Mouse (Mus musculus): ENCODE measurements around the gene Olfr118.
"Not testable (repeated sequence)": the region's sequence is repeated elsewhere in the genome, so short reads cannot be mapped to it uniquely, and the experiment has no call there.

The Olfr118 gene

GRCm38 (mm10) chr17:37666688-37667087, at the start of gene Olfr118:
Gene Olfr118, plus strand, starts transcription at chr17:37666988.
- Histone ChIP-seq H3K27me3 (ENCODE audit: insufficient read depth, low read length) (no peaks in the 10 kb centered on the region), H3K4me3 (replicated peaks; ENCODE audit: low read length) (no peak within 1 kb of the TSS), H3K9me3 (ENCODE audit: low read length) (no peaks in the 10 kb centered on the region), H3K4me1 (replicated peaks; ENCODE audit: low read depth, low read length) (no peaks in the 10 kb centered on the region), H3K36me3 (ENCODE audit: insufficient read depth, low read length) (no peaks in the 10 kb centered on the region)
- TF ChIP-seq POU5F1 (IDR thresholded peaks at IDR 0.05; ENCODE audit: borderline replicate concordance, low read length), result no peak
- TF ChIP-seq CTCF (conservative IDR thresholded peaks at IDR 0.05; ENCODE audit: low read length), result no peak
- TF ChIP-seq NANOG (IDR thresholded peaks at IDR 0.05; ENCODE audit: borderline replicate concordance, low read length), result no peak

- Histone ChIP-seq H3K4me1 (replicated peaks; ENCODE audit: low read depth, low read length) (no peaks in the 10 kb centered on the region), H3K9me3 (ENCODE audit: low read length) (peaks cover 15% of the 10 kb centered on the region)
- TF ChIP-seq NANOG (IDR thresholded peaks at IDR 0.05; ENCODE audit: borderline replicate concordance, low read length), result no peak
- TF ChIP-seq POU5F1 (IDR thresholded peaks at IDR 0.05; ENCODE audit: borderline replicate concordance, low read length), result no peak
- no peak for TF ChIP-seq CTCF (conservative IDR thresholded peaks at IDR 0.05; ENCODE audit: low read length)
These were observed 39.8 kb upstream of the Olfr118 start, which contains the start of the genes Olfr115 and Olfr116 for GRCm38 (mm10) chr17:37627009-37627408. Gene Olfr115, minus strand, starts transcription at chr17:37627109. Gene Olfr116, minus strand, starts transcription at chr17:37627199.

GRCm38 (mm10) chr17:37663682-37664081, 3.1 kb upstream of the Olfr118 start, which contains the start of gene Olfr117:
Gene Olfr117, minus strand, starts transcription at chr17:37663782.
- Histone ChIP-seq H3K9me3 (ENCODE audit: low read length) (no peaks in the 10 kb centered on the region), H3K36me3 (ENCODE audit: insufficient read depth, low read length) (no peaks in the 10 kb centered on the region), H3K4me3 (replicated peaks; ENCODE audit: low read length) (no peak within 1 kb of the TSS), H3K4me1 (replicated peaks; ENCODE audit: low read depth, low read length) (no peaks in the 10 kb centered on the region), H3K27me3 (ENCODE audit: insufficient read depth, low read length) (no peaks in the 10 kb centered on the region)
- no peak for TF ChIP-seq NANOG (IDR thresholded peaks at IDR 0.05; ENCODE audit: borderline replicate concordance, low read length)
- TF ChIP-seq CTCF (conservative IDR thresholded peaks at IDR 0.05; ENCODE audit: low read length), result no peak
- no peak for TF ChIP-seq POU5F1 (IDR thresholded peaks at IDR 0.05; ENCODE audit: borderline replicate concordance, low read length)

More at GRCm38 (mm10) chr17:37627009-37627408, 39.8 kb upstream of the Olfr118 start, which contains the start of the genes Olfr115 and Olfr116:
- no peaks in the 10 kb centered on the region for H3K27me3 ChIP-seq (ENCODE audit: insufficient read depth, low read length)
- H3K36me3 ChIP-seq (ENCODE audit: insufficient read depth, low read length), result no peaks in the 10 kb centered on the region
- H3K4me3 ChIP-seq (replicated peaks; ENCODE audit: low read length), result no peak within 1 kb of the TSS

GRCm38 (mm10) chr17:37696264-37696663, 29.5 kb downstream of the Olfr118 start, which contains the start of gene Olfr119:
Gene Olfr119, plus strand, starts transcription at chr17:37696564.
- not testable (repeated sequence) for H3K4me3 ChIP-seq (replicated peaks; ENCODE audit: low read length); H3K4me1 ChIP-seq (replicated peaks; ENCODE audit: low read depth, low read length); H3K27me3 ChIP-seq (ENCODE audit: insufficient read depth, low read length); H3K36me3 ChIP-seq (ENCODE audit: insufficient read depth, low read length); H3K9me3 ChIP-seq (ENCODE audit: low read length)

- Histone ChIP-seq H3K36me3 (ENCODE audit: insufficient read depth, low read length) (no peaks in the 10 kb centered on the region), H3K4me1 (replicated peaks; ENCODE audit: low read depth, low read length) (no peaks in the 10 kb centered on the region), H3K27me3 (ENCODE audit: insufficient read depth, low read length) (no peaks in the 10 kb centered on the region), H3K9me3 (ENCODE audit: low read length) (no peaks in the 10 kb centered on the region), H3K4me3 (replicated peaks; ENCODE audit: low read length) (no peak within 1 kb of the TSS)
- no peak for TF ChIP-seq CTCF (conservative IDR thresholded peaks at IDR 0.05; ENCODE audit: low read length)
These were observed 54.7 kb downstream of the Olfr118 start, which contains the start of gene Olfr120 for GRCm38 (mm10) chr17:37721508-37721907. Gene Olfr120, plus strand, starts transcription at chr17:37721808.

Data from E14TG2a.4 (cell line).